12 mouse cellular contexts compared by ENCODE assay signal in the genomic region with DNA sequence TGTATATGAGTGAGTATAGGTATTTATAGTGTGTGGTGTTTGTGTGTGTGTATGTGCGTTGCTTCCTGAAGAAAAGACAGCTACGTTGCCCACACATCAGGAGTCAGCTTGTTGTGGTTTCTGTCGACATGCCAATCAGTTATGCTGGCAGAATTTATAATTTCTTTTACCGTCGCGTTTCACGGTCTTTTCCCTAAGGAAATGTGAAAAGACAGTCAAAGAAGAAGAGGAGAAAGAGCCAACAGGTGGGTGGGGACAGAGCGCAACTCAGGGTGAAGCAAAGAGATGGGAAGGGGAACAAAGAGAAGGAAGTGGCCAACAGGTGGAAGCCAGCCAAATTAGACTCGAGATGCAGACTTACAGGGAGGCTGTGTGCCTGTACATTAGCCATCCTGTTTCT.
DNase-seq lines count a peak whose midpoint lies in the region; ATAC-seq and TF ChIP-seq lines count a peak whose summit lies in the region.
"Had no signal": no experiment of that assay in that cellular context is flagged by ENCODE, and none has a peak within 500 bp of the region (broad histone marks: within the 10 kb centered on the region; RNA-seq: fewer than 3 reads in every experiment).

No protein-coding gene starts in this region.

- no peak overlapping the region for H3K27ac ChIP-seq in hindbrain, postnatal 0 days
- no peak overlapping the region for H3K27ac ChIP-seq in hindbrain, embryonic 11.5 days (ENCODE audit: low read depth, low read length)
- H3K27ac ChIP-seq in hindbrain, embryonic 14.5 days, result no peak overlapping the region
- H3K27ac ChIP-seq: hindbrain, embryonic 15.5 days had no signal

- no peak overlapping the region for H3K9ac ChIP-seq in hindbrain, postnatal 0 days (replicated peaks; ENCODE audit: low read length)
- H3K9ac ChIP-seq in hindbrain, embryonic 11.5 days (ENCODE audit: low read depth, low read length), result no peak overlapping the region
- no peak overlapping the region for H3K9ac ChIP-seq in hindbrain, embryonic 14.5 days
- H3K9ac ChIP-seq: hindbrain, embryonic 15.5 days had no signal

- TF ChIP-seq CTCF in hindbrain, postnatal 0 days (IDR thresholded peaks at IDR 0.05; ENCODE audit: low read depth), result no peak

- no peak overlapping the region for H3K4me3 ChIP-seq in hindbrain, postnatal 0 days (ENCODE audit: low read length)
- no peak overlapping the region for H3K4me3 ChIP-seq in hindbrain, embryonic 11.5 days (ENCODE audit: low read depth, low read length)
- no peak overlapping the region for H3K4me3 ChIP-seq in hindbrain, embryonic 14.5 days (replicated peaks; ENCODE audit: low read length)
- H3K4me3 ChIP-seq: hindbrain, embryonic 15.5 days had no signal

- no peaks in the 10 kb centered on the region for H3K9me3 ChIP-seq in hindbrain, postnatal 0 days (ENCODE audit: low read length)
- H3K9me3 ChIP-seq in hindbrain, embryonic 11.5 days (ENCODE audit: control insufficient read depth, low read length), result no peaks in the 10 kb centered on the region
- H3K9me3 ChIP-seq in hindbrain, embryonic 14.5 days (ENCODE audit: control insufficient read depth, low read length), result no peaks in the 10 kb centered on the region
- H3K9me3 ChIP-seq: hindbrain, embryonic 15.5 days had no signal

- H3K4me1 ChIP-seq in hindbrain, postnatal 0 days (ENCODE audit: insufficient read depth, low read length), result peaks cover 4% of the 10 kb centered on the region; the same call in 1 of the 2 replicates
- no peaks in the 10 kb centered on the region for H3K4me1 ChIP-seq in hindbrain, embryonic 11.5 days (replicated peaks; ENCODE audit: control insufficient read depth, insufficient read depth, low read length)
- no peaks in the 10 kb centered on the region for H3K4me1 ChIP-seq in hindbrain, embryonic 14.5 days (replicated peaks; ENCODE audit: control insufficient read depth, insufficient read depth, low read length)

- no peaks in the 10 kb centered on the region for H3K27me3 ChIP-seq in hindbrain, postnatal 0 days (ENCODE audit: insufficient read depth, low read length)
- H3K27me3 ChIP-seq in hindbrain, embryonic 11.5 days (ENCODE audit: control insufficient read depth, insufficient read depth, low read length), result no peaks in the 10 kb centered on the region
- H3K27me3 ChIP-seq in hindbrain, embryonic 14.5 days (ENCODE audit: control insufficient read depth, insufficient read depth, low read length), result no peaks in the 10 kb centered on the region
- H3K27me3 ChIP-seq: hindbrain, embryonic 15.5 days had no signal

- peak; percentile 7 for DNase-seq in hindbrain, postnatal 0 days (ENCODE audit: low spot score)
- DNase-seq in hindbrain, embryonic 11.5 days (ENCODE audit: low spot score), result no peak
- peak; percentile 23 for DNase-seq in thymus, postnatal 25 days
- no peak for DNase-seq in thymus, postnatal 0 days (ENCODE audit: low spot score)
- DNase-seq in gastrocnemius, postnatal 10 days, result no peak
- DNase-seq in hindbrain, embryonic 14.5 days (ENCODE audit: low spot score), result no peak
- DNase-seq: cerebellum, adult 11 months; kidney, adult 8-10 months had no signal

- WGBS in hindbrain, postnatal 0 days, result 54% methylated on average over 9 of the region's 9 CpGs
- WGBS in hindbrain, embryonic 11.5 days, result 87% methylated on average over 9 of the region's 9 CpGs
- WGBS in hindbrain, embryonic 14.5 days, result 75% methylated on average over 9 of the region's 9 CpGs

- ATAC-seq in hindbrain, postnatal 0 days, result no peak
- no peak for ATAC-seq in hindbrain, embryonic 11.5 days (ENCODE audit: low FRiP score)
- peak; percentile 84 for ATAC-seq in granulocyte monocyte progenitor cell, adult 5-6 weeks (replicated peaks; ENCODE audit: poor library complexity, severe bottlenecking)
- no peak for ATAC-seq in hindbrain, embryonic 14.5 days (ENCODE audit: low FRiP score)
- ATAC-seq: activated CD4-positive, CD25-positive, alpha-beta regulatory T cell, adult 4 months had no signal

- H3K4me2 ChIP-seq in hindbrain, postnatal 0 days (ENCODE audit: low read depth, low read length), result no peak overlapping the region
- no peak overlapping the region for H3K4me2 ChIP-seq in hindbrain, embryonic 11.5 days (replicated peaks; ENCODE audit: low read depth, low read length)
- H3K4me2 ChIP-seq in hindbrain, embryonic 14.5 days (replicated peaks), result no peak overlapping the region
- H3K4me2 ChIP-seq: hindbrain, embryonic 15.5 days; liver, embryonic 11.5 days had no signal

- H3K36me3 ChIP-seq in hindbrain, postnatal 0 days (ENCODE audit: insufficient read depth, low read length), result no peaks in the 10 kb centered on the region
- no peaks in the 10 kb centered on the region for H3K36me3 ChIP-seq in hindbrain, embryonic 11.5 days (ENCODE audit: control insufficient read depth, insufficient read depth, low read length)
- H3K36me3 ChIP-seq in hindbrain, embryonic 14.5 days (replicated peaks; ENCODE audit: control insufficient read depth, insufficient read depth), result no peaks in the 10 kb centered on the region
- H3K36me3 ChIP-seq: hindbrain, embryonic 15.5 days had no signal

Comparison
In these comparisons a context has a peak if more than half of its experiments do, and no peak if none do; other contexts are left out.
1. DNase-seq: peak in hindbrain, postnatal 0 days (single experiment) and thymus, postnatal 25 days (single experiment); none in hindbrain, embryonic 11.5 days (single experiment), thymus, postnatal 0 days (single experiment), gastrocnemius, postnatal 10 days (single experiment) and hindbrain, embryonic 14.5 days (single experiment).